Mouse (Mus musculus) c-Kit-positive CD71-positive TER-119-positive erythroid progenitor cells, embryonic 14.5 days (primary cell): ENCODE data around the gene Gpc6.

ENCODE experiments used
- DNase-seq: peaks from one replicate; pipeline ENCODE4 v3.0.0-alpha.2; 2013; ENCODE audit warnings: low spot score

Gene Gpc6

DNA sequence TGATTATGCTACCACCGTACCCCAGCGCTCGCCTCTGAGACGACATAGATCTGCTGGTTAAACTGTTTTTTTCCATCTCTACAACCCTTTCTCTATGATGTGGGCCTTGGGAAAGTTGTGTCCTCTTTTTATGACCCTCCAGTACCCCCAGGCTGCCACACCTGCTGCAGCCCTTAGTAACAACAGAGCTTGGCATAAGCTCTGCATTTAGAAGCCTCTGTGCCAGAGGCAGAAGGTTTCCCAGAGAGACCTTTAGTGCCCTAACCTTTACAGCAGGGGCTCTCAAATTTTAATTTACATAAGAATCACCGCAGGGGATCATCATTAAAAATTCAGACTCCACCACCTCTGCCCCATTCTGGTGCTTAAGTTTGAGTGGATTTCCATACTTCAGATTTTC is 875.3 kb downstream of the Gpc6 start:
- DNase-seq = no peak

DNA sequence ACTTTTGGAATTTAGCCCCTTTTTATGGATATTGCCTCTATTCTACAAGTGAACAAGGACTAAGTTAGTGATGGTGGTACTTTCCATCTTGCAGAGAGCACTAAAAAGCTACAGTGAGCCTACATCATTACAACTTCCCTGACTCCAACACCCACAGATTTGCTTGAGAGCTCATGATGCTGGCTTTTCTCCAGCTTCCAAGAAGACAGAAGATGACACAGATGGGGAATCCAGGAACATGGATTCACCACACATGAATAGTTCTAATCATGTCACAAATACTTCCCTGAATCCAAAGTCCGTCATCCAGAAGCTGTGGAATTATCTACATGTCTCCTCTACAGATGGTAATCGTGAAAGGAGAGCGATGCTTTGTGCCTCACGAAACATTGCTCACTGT is 882.7 kb downstream of the Gpc6 start:
- no peak for DNase-seq

DNA sequence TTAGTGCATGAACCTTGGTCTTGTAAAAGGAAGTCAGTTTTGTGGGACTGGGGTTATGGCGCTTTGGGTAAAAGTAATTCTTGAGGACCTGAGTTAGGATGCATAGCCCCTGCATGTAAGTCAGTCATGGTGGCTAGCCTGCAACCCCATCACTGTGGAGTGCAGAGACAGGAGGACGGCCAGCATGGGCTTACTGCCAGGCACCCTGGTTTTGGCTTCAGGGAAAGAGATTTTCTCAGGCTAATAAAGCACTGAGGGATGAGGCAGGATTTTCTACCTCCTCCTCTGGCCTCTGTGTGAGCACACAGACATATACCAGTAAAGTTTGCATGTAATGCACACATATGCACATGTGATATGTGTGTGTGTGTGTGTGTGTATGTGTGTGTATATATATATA is 883.2 kb downstream of the Gpc6 start:
- DNase-seq = no peak

DNA sequence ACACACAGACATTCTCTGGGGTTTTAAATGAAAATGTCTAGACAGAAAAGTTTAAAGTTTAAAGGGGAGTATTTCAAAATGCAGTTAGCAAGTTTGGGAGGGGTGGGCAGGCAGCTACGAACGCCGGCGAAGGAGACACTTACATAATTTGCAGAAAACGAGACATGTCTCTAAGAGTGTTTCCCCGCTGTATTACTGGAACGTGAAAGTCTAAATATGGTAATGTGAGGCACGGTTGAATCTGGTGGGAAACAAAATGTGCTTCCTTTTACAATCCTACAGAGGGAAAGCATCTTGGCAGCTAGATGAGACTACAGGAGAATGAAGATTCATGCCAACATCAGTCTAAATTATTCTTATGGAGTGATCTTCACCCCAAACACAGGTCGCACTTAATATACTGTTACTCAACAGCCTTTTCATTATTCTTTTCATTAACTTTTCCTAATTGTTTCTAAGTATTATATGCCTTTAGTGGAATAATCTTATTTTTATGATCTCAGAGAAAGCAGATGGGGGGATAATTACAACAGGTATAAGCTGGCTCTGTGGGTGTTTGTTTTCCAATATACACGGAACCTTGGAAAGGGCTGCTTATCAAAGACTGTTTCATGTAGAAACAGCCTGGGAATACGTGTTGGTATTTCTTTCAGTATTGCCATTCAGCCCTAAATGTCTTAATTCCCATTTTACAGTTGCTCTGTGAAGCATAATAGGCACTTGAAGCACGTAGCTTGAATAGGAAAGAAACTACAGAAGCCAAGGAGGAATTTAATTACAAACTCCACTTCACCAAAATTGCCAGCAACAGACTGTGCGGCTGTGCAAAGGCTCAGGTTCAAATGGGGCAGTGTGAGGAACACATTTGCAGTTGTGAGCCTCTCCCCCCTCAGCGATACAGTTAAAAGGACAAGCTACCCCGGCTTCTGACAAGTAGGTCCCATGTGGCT is 885.5 kb downstream of the Gpc6 start:
- DNase-seq = no peak

DNA sequence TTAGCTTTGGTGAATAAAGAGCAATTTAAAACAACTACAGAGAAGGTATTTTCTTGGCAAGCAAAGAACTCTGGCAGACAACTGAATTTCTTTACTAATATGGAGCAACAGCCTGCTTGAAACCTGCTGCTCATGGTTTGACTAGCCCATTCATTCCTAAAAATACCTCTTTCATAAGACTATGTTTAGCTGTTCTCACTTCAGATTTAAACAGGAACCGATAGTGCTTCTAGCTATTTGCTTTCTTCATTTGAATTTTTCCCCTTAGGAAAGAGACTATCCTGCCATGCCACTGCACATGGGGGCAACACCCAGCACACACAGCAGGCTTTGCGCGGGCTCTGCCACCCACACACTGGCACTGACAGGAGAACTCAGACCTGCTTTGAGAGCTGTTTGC is 888.4 kb downstream of the Gpc6 start:
- no peak for DNase-seq

DNA sequence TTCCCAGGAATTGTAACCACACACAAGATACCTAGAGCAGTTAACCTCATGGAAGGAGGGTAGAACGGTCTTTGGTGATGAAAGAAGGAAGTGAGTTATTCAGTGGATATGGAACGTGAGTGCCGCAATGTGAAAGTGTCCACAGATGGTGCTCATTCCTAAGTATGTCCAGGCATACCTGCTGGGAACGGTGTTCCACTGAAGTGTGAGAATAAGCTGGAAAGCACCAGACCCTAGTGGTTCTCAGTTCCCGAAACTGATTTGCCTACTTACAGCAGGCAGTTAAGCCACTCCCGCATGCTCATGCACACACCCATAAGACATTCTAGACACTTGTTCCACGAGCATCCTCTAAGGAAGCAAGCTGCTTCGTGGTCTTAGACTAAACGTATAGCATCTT is 890.9 kb downstream of the Gpc6 start:
- no peak for DNase-seq

DNA sequence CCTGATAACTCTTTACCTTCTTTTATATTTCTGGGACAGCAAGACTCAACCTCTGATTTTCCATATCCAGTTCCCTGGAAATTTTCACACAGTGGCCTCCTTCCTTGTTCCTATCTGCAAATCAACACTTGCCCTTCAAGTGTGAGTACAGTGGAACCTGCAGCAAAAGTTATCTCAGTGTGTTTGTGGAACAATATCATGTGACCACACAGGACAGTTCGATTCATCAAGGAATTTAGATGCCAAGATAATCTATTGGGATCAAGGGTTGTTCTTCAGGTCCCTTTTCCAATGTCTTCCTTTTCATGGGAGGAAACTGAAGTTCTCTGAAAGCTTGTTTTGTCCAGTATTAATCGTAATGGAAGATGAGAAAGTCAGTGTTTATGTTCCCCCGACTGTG is 891.6 kb downstream of the Gpc6 start:
- no peak for DNase-seq

DNA sequence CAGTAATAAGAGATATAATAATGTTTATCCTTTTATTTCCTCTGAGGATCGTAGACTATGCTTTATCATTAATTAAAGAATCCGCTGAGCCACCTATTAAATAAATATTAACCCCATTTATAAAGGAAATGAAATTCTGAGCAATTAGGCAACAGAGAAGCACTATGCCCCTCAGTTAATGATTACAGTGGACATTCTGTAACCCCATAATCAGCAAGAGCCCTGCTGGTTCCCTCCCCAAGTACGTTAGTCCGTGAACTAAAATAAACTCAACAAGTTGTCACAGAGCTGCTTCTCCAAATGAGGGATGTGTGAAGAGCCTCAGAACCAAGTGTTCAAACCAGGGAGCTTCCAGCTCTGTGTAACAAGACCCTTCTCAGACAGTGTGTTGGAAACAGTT is 892.1 kb downstream of the Gpc6 start:
- no peak for DNase-seq

DNA sequence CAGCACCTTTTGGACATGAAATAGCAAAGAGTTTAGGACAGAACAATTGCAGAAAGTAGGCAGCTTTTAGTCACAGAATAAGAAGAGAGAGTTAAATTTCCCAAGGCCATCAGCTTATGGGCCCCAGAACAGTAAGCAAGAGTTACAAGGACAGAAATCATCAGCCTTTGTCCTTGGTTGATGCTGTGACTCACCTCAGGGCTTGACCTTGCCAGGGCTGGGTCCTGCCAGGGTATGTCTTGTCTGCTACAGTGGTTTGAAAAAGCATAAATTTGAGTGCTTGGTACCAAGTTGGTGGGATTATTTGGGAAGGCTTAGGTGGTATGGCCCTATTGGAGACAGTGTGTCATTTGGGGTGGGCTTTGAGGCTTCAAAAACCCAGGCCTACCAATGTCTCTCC is 899.4 kb downstream of the Gpc6 start:
- no peak for DNase-seq

DNA sequence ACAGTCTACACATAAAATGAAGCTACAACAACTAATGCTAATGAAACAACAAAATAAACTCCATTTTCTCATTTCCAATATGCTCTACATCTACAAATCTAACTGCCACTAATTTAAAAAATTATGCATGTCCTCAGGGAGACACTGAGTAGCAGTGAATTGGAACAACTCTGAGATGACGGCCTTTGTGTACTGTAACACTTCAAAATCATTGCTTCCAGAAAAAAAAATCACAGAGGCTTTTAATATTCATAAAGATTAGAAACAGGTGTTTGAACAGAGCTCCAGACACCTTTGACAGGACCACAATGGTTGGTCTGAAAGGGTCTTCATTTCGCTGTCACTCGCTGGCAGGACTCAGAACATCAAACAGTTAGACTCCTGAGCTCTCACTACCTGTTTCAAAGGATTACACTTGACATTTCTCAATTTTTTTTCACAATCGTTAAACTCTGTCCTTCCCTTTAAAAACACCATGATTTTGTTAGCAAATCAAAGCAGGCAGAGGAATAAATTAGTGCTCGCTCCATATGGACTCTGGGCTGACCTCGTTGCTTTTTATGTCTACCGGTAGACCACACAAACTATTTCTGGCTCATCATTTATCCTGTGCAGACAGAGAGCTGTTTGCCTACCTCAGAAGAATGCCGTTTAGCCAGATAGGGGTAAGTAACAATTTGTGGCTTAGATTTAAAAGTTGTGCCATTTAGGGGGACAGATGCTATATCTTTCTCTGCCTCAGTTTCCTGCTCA is 901.4 kb downstream of the Gpc6 start:
- DNase-seq = no peak

DNA sequence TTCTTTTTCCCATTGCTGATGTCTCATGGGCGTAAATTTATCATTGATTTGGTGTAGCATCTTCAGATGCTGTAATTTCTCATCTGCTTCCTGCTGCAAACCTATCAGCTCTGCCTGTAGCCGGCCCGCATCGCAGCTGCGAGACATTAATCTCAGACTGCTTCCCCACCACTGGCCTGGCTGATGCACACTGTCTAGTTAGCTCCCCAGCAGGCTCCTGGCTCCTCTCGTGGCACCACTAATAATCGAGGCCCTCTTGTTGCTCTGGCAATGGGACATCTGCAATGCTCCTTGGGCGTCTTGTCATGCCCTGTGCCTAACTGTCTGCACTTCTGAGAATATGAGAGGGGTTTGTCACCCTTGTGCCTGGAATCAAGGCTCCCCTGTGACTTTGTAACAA is 906.2 kb downstream of the Gpc6 start:
- no peak for DNase-seq

DNA sequence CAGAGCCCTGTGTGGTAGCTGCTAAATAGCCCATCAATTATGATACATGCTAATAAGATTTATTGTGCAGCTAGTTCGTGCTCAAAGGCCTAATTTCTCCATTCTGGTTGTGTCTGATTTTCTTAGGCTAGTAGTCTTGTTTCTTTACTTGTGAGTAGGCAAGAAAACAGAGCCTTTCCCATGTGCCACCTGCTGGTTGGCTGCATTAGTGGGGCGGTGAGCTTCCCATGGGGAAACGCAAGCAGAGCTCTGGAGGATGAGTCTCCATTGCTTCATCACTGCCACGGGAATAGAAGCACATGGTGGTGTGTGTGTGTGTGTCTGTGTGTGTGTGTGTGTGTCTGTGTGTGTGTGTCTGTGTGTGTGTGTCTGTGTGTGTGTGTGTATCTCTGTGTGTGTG is 906.6 kb downstream of the Gpc6 start:
- no peak for DNase-seq

DNA sequence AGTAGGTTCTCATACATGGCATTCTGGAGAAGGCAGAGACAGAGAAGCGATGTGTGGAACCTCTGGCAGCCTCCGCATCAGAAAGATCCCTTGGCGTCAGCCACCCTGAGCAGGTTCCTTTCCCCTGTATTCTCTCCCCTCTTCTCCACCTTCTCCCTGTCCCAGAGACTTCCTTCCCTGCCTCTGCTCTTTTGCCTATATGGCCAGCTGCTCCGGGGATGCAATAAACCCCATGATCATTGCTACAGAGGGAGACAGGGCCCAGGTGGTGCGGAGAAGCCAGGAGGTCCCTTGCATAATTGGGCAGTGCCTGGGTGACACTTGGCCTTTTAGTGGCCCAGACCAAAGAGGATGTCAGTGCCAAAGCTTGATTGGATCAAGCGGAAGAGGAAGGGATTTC is 910.4 kb downstream of the Gpc6 start:
- DNase-seq = no peak

DNA sequence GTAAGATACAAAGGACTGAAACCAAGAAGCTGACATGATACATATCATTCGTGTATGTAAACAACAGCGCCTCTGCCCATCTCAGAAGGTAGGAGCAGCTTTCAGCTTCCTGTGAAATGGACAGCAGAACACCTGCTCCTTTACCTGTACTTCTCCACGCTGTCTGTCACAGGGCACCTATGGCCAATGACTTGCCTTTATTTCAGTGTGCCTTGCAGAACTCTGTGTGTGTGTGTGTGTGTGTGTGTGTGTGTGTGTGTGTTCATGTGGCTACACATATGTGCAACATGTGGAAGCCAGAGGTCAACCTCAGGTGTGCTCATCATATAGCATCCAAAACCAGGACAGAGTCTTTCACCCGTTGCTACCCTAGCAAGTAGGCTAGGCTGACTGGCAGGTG is 911.9 kb downstream of the Gpc6 start:
- no peak for DNase-seq

DNA sequence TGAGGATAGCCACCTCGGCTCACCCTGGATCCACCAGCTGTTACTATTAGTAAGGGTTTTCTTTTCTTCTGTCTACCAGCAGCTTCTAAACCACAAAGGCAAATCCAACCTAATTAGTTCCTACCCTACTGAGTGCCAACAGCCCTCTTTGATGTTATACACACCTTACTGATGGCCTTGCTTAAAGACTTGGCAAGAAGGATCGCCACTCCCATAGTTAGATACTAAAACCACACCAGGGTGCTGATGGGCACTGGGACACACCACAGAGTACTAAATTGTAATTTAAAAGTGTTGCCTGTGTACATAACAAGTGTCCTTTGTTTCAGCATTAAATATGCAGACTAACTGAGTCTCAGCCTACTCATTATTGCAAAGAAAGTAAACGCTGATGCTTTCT is 912.6 kb downstream of the Gpc6 start:
- no peak for DNase-seq

DNA sequence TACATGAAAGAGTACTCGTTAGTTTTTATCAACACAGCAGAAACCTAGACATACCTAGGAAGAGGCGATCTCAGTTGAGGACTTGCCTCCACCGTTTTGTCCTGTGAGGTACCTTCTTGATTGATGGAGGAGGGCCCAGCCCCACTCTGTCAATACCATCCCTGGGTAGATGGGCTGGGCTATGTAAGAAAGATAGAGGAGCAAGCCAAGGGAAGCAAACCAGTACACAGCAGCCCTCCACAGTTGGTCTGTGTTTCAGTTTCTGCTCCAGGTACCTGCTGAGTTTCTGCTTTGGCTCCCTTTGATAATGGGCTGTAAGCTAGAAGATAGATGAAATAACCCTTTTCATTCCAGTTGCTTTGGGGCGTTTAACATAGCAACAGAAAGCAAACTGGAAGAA is 916.1 kb downstream of the Gpc6 start:
- DNase-seq = no peak

DNA sequence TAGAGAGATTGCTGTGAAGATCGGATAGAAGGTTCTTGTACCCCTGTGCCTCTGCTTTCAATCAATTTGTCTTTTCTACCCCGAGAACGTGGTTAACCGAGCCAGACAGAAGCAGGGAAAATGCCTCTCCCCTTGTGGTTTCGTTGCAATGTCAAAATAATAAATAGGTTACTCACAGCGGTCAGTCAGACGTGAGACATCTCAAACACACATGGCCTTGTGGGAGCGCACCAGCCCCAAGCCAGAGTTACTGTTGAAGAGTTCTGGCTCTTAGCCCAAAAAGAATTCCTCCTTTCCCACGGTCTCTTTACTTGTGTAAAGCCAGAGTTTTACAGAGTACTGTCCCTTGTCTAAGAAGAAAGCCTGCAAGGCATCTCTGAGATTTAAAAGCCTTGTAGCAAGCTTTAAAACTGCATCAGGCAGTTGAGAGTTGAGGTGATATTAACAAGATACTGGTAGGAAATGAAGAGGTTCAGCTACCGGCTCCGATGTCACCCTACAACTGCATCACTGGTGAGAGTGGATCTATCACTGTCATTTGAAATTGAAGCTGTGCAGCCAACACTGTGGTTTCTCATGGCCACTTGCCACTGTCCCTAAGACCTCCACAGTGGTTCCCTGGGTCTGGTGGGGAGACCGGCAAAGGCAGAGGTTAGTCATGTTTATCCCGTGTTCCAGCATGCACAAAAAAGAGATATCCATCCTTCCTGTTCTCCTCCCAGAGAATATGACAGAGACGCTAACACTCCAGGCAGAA is 916.9 kb downstream of the Gpc6 start:
- DNase-seq = no peak

DNA sequence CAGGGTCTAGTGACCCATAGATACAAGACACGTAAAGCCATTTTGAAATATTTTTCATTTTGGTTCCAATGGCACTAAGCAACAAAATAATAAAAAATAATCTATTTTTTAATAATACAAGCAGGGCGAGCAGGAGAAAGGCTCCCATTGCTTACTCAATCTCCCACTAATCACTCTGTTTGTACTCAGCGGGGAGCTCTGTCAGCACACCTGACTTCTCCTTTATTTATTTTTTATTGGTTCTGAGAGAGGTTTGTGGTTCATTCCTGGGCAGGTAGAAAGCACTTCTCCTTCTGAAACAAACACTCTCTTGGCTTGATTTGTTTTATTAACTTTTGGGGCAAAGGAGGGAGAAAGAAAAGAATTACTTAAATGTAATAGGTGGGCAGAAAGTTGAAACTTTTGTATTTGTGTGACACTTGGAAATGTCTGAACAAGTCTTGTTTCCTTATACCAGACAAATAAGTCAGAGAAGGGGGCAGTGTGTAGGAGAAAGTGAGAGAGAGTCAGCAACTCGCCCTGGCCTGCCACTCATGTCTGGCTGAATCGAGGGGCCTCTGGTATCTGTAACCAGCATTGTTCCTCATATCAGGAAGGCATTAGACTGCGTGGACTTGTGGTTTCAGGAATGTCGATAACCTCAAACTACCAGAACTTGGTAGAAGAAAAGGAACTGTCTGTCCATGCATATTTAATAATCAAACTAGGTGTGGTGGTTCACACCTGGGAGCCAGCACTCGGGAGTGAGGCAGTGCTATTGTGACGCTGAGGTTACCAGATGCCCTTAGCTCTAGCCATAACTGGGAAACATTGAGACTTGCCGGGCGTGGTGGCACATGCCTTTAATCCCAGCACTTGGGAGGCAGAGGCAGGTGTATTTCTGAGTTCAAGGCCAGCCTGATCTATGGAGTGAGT is 924.7 kb downstream of the Gpc6 start:
- DNase-seq = no peak

DNA sequence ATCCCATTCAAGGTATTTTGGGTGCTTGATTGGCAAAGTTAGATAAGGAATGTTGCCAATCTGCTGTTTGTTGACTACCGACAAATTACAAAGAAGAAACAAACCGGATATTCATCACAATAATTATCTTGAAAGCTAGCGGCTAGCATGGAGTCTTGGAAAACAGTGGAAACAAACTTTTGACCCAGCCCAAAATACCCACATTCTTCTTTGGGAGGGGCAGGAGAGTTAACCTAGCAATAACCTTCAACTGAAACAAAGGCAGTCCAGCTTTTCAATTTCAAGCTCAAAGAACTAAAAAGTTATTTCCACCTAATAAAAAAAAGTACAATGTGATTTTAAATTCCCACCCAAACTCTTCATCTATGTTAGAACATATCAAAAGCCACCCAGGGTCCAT is 927.2 kb downstream of the Gpc6 start:
- DNase-seq = no peak

DNA sequence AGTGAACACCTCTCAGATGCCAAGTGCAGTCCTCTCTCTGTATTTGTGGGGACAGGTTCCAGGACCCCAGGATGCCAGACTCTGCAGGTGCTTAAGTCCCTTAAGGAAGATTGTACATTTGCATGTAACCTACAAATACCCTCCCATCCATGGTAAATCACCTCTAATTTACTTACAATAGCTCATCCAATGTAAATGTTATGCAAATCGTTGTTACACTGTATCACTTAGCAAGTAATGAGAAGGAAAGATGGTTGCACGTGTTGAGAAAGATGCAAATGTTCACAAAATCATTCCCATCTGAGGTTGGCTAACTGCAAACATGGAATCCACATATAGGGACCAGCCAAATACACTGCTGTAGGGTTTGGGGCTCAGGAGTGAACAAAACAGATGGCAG is 927.7 kb downstream of the Gpc6 start:
- DNase-seq = no peak

DNA sequence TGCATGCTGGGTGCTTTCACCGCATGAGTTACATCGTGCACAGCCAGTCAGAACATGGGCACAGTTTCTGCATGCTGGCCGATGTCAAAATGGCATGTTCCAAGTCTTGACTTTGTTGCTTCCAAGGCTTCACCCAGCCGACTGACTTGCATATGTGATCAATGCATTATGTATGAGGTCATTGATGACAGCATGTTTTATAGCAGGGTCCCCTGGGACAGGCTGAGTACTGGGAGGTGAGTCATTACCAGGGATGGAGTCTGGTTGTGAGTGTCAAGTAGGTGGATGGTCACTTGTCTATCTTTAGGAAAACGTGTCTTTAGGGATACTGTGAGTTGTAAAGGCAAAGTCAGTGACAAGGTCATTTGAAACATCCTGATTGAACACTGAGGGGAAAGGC is 929.4 kb downstream of the Gpc6 start:
- no peak for DNase-seq

DNA sequence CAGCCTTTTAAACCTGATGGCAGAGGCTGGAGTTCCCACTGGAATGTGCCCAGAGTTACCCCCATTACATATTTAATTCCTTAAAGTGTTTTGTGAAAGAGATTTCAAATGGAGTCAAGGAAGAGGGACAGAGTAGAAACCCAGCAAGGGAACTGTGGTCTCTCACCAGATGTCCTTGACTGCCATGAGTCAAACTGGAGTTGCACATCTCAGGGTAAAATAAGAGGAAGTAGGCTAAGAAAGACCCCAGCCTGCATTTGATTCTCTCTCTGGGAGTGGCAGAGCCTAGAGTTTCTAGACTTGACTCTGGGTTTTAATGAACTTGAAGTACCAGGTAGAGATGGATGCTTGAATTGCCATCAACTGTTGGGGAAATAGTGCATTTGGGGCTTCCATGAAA is 946.2 kb downstream of the Gpc6 start:
- DNase-seq = no peak
